Mouse (Mus musculus): ENCODE results near the gene Gm28035.

DNA sequence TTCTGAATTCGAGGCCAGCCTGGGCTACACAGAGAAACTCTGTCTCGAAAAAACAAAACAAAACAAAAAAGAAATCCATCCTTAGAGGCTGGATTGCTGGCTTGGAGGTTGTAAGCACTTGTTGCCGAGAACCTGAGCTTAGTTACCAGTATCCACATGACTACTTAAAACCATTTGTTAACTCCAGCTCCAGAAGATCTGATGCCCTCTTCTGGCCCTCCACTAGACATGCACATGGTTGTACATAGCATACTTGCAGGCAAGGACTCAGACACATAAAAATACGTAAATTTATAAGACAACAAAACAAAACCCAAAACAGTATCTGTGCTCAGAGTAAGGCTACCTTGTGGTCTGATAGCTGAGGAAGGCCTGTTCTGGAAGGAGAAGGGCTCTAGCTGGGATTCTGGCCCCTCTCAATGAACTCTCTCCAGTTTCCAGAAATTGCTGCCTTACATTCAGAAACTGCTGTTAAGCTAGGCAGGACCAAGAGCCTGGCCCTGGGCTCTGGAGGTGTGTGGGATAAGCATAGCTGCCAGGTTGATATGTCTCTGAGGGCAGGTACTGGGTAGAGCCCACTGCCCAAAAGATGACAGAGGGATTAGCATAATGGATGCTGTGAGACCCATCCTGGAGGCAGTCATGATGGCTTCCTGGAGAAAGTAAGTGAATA lies 20.8 kb downstream of the Gm28035 start:
- no peak for TF ChIP-seq TAL1 (conservative IDR thresholded peaks at IDR 0.05; ENCODE audit: low read depth, low read length)
- TF ChIP-seq CTCF (IDR thresholded peaks at IDR 0.05; ENCODE audit: low read depth, low read length), result no peak
- TF ChIP-seq GATA1 (IDR thresholded peaks at IDR 0.05; ENCODE audit: borderline replicate concordance, low read length), result no peak

Data from G1E (cell line).